Mouse (Mus musculus) hematopoietic stem cell, adult 5-6 weeks (primary cell): ENCODE results near the gene Dynlt1c. TPM values are rescaled to one million over a fixed set of nuclear protein-coding genes. Genes with fewer than 3 reads are reported as not detected.
A peak's percentile ranks its signal among the peaks of the same experiment; 100 is the strongest.
"Not testable (repeated sequence)": the region's sequence is repeated elsewhere in the genome, so short reads cannot be mapped to it uniquely, and the experiment has no call there.

Source experiments
- ATAC-seq, 2 experiments: fragments of 125-278 bp in 1 of 2; replicated peaks in 1 of 2; 2 replicates each; pipeline ENCODE4 v1.8.0; 2016 to 2017; ENCODE audit warnings: inconsistent platforms in 2 of 2, mild to moderate bottlenecking in 2 of 2, moderate number of reproducible peaks in 2 of 2, low read depth in 1 of 2, moderate TSS enrichment in 1 of 2; ENCODE audit not compliant: low FRiP score in 2 of 2, poor library complexity in 2 of 2, severe bottlenecking in 2 of 2, insufficient read depth in 1 of 2, low TSS enrichment in 1 of 2
- total RNA-seq: library from RNA; stranded (forward); fragments of 172-1452, 232-1000 nt; gene quantifications from 2 replicates; pipeline ENCODE4 v1.2.3, GENCODE M21; 2017

Dynlt1c gene
- total RNA-seq, 1 experiment from 2014 or later, result 4.4 TPM

DNA sequence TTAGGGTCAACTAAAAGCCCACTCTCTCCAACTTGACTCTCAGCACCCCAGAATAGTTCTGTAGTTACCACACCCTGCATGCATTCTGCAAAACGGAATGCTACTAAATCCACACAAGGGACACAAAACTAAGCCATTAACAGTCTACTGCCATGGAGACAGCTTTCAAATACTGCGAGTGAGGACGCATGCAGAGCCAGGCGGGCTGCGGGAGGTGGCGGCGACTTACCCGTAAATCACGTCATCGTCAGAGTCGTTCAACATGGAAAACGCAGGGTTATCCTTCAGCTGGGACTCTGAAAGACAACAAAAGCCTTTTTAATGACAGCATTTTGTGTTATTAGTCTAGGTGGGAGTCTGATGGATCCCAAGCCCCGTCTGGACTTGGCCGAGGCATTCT is 12.1 kb downstream of the Dynlt1c start:
- not testable (repeated sequence) for ATAC-seq

DNA sequence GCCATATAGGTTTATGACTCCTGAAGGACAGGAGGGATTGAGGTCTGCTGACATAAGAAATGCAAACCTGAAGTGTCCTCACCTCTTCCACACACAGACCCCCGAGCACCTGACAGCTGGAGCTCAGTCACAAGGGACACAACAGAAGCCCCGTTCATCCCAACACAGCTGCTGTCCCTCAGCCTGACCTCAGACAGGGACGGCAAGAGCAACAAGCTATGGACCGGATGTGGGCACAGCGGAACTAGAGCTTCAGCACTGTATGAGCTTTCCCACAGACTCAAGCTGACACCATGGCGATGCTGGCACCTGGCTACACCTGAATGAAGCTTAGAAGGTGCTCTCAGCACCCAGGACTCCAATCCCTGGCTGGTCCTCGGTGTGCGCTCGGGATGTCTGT is 12.8 kb downstream of the Dynlt1c start:
- not testable (repeated sequence) for ATAC-seq

DNA sequence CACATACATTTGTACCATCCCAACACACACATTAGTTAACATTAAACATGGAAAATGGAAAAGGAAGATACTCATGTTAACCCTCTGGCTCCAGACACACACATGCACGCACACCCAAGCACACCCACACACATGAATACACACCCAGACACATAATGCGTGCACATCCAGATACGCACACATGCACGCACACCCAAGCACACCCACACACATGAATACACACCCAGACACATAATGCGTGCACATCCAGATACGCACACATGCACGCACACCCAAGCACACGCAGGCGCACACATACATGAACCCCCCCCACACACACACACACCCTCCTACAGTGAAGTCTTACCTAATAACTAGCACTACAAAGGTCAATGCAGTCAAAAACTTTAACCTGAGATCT is 15.3 kb downstream of the Dynlt1c start:
- ATAC-seq, result not testable (repeated sequence)

DNA sequence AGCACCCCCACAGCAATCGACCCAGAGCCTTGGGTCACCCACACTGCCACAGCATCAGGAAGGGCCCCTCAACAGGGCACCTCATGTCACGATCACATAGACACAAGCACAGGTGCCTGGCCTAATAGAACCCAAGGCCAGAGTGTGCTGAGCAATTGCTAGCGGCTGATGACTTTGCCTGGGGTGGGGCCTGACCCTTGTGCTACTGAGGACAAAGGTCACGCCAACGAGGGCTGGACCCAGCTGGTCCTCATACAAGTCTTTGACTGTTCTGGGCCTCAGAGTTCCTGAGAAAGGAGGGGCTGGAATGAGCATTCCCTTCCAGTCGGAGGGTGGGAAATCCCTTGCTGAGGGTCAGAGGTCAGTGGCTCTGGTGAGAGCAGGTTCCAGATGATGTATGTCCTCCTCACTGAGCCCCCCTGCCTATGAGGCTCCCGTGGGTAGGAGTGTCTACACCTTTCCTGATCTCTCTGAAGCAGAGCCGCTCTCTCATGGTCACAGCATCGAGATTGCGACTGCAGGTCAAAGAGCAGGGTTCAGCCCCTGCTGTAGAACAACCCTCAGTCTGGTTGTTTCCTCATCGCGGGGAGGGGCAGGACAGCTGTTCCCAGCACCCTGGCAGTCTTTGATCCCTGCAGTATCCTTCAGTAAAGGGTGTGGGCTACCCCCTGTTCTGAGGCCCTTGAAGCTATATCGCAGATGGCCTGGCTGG is 16.4 kb downstream of the Dynlt1c start:
- not testable (repeated sequence) for ATAC-seq

DNA sequence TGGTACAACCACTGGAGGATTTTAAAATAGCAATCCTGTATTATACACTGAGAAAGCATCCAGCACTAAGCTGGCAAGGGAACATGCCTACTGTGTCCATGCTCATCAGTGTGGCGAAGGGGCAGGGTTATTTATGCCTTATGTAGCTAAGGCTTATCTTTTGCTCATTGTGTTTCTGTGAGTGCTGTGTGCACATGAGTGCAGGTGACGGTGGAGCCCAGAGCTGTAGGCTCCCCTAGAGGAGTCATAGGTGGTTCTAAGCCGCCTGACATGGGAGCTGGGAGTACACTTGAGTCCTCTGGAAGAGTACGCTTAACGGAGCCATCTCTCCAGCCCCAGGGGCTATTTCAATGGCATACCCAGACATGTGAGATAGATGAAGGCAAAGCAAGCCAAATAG is 17.8 kb downstream of the Dynlt1c start:
- not testable (repeated sequence) for ATAC-seq

DNA sequence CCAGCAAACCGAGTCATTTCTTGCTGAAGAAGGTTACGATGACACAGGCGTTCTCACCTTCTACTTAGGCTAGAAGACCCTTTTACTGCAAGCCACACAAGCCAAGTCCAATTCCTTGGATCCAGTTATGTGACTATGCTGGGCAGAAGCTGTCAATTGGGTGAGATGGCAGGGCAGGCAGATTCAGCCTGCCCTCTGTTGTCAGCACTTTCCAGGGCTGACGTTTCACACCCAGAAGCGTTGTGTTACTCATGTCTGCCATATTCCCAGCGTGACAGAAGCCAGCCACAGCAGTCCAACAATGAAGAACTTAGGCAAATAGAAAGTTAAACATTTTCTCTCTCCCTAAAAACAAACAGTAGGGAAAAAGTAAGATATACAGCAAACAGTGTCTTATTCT is 18.6 kb downstream of the Dynlt1c start:
- not testable (repeated sequence) for ATAC-seq

DNA sequence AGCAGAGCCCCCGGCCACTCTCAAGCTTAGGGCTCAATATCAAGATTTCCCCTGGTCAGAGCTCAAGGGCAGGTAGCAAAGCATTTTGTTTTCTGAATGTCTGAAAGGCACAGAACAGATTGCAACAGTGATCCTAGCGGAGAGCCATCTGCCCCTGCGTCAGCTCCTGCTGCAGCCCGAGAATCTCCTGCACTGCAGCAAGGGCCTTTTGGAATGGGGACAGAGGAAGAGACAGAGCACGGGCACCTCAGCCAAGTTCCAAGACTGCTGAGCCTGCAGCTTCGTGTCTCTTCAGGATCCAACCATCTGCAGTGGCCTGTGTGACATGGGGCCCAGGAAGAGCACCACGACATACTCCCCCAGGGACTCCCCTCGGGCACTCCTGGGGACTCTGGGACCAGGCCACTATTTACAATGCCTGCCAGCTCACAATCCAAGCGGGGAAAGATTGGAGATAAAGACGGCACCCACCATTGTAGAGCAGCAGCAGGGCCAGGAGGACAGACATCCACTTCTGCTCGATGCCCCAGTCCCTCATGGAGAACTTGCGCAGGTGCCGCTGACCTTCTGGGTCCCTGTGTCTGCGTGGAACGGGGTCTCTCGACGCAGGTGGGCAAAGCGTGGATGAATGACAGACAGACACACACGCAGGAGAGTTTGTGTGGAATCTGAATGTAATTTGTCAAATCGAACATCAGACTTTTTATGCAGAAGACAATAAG is 19.4 kb downstream of the Dynlt1c start:
- not testable (repeated sequence) for ATAC-seq

DNA sequence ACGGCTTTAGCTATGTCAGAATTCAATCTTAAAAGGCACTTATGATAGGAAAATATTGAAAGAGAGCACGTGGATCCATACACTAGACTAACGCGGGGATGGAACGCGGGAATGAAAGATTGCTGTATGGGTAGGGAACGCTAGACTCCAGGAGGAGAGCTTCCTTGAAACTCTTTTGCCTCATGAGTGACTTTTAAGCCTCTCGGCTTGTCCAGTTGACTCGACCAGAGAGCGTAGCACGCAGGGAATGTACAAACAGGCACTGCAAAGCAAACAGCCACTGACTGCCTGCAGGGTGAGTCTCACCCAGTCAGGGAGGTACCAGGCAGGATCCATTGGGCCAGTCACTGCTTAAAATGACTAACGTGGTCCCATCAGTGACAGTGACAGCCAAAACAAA is 20.5 kb downstream of the Dynlt1c start:
- not testable (repeated sequence) for ATAC-seq

DNA sequence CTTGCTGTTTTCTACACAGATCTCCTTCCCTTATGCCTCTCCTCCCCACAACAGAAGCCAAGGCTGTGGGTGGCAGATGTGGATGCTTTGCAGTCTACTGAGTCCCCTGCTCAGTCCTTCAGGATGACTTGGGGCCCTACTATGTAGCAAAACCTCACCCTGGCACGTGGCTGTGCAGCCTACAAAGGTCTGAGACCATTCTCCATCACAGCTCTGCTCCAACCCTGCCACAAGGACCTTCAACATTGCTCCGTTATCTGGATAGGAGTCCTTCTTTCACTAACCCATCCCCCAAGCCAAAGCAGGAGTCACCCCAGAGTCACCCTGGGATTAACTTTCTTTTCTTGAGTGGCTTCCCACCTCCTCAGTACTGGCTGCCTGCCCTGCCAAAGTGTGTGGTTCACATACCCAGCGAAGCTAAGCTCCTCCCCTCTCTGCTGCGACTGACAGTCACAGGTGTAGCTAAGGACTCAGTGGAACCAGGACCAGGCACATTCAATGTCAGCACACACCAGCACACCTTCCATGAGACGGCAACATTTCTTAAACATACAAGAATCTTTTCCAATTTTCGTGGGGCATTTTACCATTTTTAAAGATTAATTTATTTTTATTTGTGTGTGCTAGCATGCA is 23.6 kb downstream of the Dynlt1c start:
- not testable (repeated sequence) for ATAC-seq

DNA sequence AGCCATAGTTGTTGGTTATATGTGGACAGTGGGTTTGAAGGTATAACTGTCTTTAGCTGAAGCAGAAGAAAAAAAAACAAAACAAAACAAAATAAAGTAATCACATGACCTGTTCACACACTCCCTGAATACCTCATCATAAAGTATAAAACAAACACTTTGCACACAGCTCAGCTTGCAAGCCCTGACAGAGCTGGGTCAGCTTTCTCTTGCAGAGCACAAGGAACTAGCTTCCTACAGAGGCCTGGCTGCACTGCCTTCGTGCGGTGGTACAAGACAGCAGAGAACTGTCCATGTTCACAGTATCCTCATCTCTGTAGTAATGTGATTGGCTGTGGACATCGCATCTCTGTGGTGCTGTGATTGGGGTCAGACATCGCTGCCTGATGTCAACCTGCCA is 28.9 kb downstream of the Dynlt1c start:
- not testable (repeated sequence) for ATAC-seq

DNA sequence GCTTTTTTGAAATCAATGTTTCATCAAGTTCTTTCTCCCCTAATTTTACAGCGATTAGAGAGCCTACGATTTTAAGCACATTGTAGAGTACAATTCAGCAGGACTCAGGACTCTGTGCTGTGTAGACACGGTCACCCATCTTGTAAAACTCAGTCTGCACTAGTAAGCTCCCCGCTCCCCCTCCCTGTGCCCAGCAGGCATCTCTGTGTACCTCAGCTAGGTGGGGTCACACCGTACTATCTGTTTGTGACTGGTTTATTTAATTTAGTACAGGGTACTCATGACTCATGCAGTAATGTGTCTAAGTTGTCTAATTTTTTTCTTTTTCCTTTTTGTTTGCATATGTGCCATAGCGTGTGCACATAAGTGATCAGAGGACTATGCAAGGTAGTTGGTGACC is 31.4 kb downstream of the Dynlt1c start:
- not testable (repeated sequence) for ATAC-seq

DNA sequence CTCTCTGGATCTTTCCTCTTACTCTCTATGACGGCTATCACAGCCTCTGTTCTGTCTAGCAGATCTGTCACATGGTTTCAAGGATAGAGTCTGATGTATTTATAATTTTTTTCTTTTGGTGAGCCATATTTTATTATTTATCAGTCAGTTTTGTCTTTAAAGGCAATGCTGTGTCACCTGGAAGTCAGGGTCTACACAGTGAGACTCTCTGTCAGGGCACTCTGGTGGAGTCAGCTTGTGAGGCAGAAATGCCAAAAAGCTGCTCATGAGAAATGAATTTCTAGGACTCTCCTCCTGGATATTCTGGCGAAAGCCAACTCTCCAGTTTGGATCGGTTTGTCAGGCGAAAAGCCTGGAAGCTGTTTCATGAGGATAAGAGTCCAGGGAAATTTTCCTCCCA is 34.3 kb downstream of the Dynlt1c start:
- ATAC-seq, result not testable (repeated sequence)

DNA sequence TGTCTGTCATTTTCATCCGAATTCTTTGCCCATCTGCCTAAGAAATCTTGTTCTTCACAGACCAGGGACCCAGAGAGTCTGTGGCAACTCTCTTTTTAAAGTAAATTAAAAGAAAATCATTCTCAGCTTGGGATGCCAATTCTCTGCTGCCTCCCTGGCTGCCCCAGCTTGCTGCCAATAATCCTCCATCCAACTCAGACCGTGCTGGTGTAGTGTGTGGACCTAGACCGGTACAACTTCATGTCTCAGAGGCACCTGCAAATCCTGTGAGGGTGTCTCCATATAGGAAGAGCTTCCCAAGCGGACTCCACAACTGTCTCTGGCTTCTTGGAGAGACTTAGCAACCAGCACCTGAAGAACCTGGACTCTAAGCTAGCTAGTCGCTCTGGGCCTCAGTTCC is 35.4 kb downstream of the Dynlt1c start:
- no peak for ATAC-seq

DNA sequence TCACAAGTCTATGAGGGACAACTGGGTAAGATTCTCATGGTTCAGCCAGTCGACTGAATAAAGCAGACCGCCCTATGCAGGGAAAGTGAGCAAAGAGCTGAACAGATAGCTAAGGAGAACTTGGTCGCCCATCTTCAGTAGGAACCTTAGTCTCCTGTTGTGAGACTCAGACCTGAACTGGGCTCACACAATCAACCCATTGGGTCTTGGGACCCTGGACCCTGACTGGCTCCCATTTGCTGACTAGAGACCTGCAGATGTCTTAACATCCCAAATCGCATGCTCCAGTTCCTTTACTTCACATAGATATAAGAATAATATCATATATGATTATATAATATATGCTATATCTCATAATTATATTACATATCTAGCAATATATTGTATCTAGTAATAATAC is 36.0 kb downstream of the Dynlt1c start:
- ATAC-seq, result not testable (repeated sequence)

DNA sequence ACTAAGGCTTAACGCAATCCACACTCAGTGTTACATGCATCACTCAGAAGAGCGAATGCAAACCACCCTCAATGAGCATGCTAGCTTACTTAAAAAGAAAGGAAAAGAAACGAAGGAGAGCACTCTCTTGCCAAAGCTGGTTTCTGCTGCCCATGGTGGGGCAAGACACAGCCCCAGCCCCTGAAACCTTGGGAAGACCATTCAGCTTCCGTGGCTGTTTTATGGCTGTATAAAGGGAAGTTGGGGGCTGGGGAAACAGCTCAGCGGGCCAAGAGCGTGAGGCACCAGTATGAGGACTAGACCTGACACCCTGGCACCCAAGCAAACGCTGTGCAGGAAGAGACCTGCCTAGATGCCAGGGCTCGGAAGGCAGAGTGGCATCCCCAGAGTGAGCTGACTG is 37.0 kb downstream of the Dynlt1c start:
- ATAC-seq, result not testable (repeated sequence)

DNA sequence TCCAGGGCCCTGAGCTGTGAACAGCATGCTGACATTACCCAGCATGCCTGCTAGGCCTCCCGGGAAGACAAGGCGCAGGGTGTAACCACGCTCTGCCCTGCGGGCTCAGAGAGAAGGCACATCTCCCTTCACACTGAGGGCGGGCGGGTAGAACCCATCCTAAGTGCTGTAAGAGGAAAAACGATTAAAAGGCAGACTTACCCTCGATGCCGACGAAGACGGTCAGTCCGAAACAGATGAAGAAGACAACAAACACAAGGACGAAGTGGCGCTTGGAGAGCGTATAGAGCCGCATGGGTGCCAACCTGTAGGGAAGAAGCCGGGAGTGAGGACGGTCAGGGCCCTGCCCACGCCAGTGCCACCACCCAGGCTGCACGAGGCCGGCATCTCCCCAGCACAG is 38.0 kb downstream of the Dynlt1c start:
- ATAC-seq, result not testable (repeated sequence)

DNA sequence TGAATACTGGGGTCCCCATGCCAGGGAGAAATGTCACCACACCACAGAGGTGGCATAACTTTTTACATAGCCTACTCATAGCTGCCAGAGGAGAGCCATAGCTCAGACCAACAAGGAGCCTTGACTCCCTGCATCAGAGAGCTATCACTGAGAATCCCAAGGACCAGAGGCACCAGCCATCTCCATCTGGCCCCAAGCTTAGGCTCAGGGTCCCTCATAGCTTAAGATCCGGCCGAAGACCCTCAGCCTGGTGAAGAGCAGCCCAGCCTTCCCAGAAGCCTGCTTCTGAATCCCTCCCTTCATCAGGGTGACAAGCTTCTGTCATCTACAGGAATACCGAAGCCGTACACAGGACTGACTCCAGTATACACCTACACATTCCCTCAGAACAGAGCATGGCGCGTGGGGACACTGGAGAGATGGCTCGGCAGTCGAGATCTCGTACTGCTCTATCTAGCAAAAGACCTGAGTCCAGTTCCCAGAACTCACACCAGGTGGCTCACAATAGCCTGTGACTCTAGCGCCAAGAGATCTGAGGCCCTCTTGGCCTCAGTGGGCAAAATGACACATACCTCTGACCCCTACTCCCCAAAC is 38.7 kb downstream of the Dynlt1c start:
- ATAC-seq, result peak; percentile 2 to 20; a peak in 1 of 4 replicates
